Mouse (Mus musculus) spleen, embryonic (tissue): Measurements from ENCODE around the gene Gabpb2.

ENCODE experiments used
- CTCF ChIA-PET: fragments of 350-600 bp; sonication (Branson Sonifier 250); formaldehyde crosslinking; loops from one replicate; lab custom pipeline; 2022; lab: Charles Lee

Gene Gabpb2

DNA sequence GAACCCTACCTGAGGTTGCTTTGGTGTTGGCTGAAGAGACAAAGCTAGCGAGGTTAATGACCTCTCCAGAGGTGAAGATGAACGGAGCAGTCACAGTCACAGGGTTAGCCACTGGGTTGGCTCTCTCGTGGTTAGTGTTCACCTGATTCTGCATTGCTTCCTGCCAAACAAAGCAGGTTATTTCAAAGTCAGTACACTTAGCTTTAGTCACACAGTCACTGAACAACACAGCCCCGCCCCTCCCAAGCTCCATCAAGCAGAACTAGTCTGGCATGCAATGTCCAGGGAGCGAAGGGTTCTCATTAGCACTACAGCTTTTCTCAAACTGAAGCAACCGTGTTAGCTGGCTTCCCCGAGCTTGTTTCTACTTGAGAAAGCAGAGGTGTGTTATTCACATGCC is 17.6 kb downstream of the Gabpb2 start:
- CTCF ChIA-PET: no interaction called here

DNA sequence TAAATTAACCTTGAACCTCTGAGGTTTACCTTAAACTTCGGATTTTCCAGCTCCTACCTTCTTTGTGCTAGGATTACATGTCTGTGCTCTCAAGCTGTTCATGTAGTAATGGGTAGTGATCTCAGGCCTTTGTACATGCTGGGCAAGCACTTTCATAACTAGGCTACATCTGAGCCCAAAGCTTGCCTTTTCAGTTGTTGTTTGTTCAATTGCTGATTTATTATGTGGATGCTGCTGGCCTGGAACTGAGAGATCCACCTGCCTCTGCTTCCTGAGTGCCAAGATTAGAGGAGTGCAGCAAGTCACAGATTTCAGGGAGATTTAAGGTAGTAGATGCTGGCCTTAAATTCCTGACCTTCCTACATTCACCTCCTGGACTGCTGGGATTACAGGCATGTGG is 18.6 kb downstream of the Gabpb2 start:
- CTCF ChIA-PET: no interaction called here

DNA sequence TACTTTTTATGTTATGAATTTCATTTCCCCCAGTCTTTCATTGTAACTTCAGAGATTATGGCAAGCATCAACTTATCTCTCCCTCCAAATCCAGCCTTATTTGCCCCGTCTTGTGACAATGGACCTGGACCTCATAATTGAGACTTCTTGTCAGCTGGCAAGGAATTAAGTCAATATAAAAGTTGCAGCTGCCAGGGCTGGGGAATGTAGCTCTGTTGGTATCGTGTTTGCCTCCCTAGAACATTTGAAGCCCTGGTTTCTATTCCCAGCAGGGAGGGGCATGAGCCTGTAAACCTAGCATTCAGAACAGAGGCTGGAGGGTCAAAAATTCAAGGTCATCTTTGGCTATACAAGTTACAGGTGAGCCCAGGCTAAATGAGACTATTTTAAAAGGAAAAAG is 21.9 kb downstream of the Gabpb2 start:
- CTCF ChIA-PET: no interaction called here

DNA sequence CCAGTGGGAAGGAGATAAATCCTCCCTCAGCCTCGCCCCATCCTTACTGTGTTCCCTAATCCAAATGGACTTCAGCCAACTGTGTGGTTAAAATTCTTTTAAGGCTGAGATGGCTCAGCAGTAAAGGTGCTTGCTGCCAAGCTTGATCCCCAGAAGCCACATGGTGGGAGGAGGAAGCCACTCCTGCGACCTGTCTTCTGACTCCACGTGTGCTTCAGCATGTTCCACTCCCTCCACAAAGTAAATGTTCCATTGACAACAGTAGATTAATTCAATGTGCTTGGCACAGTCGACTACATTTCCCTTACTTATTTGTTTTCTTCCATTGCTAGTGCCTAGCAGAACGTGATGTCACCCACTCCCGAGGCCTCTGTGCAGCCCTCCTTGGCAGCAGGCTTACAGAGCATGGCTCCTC is 23.0 kb downstream of the Gabpb2 start:
- CTCF ChIA-PET: no interaction called here

DNA sequence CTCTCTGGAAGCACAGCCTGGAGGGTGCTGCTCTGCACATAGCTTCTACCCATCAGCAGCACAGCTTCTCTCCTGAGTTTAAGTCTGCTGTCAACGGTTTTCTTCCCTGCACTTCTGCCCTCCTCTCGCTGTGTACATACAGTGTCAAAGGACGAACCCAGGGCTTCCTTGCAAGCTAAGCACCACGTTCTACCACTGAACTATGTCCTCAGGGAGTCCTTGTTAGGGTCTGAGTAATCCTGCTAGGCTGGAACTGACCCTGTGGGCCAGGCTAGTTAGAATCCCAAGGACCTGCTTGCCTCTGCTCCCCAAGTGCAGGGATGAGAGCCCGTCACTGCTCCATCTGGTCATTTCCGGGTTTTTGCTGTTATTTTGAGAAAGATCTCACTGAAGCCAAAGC is 30.8 kb downstream of the Gabpb2 start:
- CTCF ChIA-PET: no interaction called here

DNA sequence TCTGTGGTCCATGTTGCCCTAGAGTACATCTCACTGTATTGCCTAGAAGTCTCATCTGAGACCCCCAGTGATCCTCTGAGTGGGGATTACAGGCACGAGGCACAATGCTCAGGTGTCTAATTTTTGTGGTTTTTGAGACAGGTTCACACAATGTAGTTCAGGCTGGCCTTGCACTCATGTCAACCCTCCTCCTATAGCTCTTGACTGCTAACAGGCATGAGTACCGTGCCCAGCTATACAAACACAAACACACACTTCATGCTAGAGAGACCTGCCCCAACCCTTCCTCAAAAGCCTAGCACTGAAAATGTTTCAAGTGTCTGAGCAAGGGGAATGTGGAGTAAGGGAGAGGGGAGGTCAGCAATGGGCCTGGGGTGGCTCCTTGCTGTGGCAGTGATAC is 31.6 kb downstream of the Gabpb2 start:
- CTCF ChIA-PET: no interaction called here

DNA sequence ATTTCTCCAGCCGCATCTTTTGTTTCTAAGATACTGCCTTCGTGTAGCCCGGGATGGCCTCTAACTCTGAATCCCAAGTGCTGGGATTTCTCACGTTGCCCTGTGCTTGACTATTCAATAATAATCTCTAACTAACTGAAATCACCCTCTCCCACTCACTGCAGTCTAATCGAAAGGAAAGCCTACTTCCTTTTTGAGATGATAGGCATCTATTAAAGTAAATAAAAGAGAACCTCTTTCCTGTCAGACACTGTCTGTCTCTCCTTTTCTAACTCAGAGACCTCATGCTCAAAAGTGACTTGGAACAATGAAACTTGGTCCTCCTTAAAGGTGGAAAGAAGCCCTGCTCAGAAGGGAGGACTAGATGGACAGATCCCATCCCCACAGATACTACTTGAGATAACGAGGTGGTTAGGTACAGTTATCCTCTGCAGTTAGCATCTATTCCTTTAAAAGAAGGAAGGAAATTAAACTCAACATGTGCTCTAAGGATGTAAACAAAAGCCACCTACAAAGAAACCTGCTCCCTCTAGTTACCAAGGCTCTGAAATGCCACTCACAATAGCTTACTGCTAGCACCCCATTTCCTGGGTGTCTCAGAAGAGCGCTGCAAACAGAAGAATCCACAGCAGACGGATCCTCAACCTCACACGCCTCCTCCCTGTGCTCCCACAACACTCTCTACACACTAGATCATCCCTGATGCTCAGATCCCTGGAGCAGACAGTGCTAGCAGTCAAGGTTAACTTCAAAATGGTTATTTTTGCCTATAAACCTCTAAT is 32.7 kb downstream of the Gabpb2 start:
- CTCF ChIA-PET: interaction anchor here (0.6 kb wide), 1 partner anchor 132 kb away, joined by 5 read pairs; no protein-coding TSS in a partner anchor

DNA sequence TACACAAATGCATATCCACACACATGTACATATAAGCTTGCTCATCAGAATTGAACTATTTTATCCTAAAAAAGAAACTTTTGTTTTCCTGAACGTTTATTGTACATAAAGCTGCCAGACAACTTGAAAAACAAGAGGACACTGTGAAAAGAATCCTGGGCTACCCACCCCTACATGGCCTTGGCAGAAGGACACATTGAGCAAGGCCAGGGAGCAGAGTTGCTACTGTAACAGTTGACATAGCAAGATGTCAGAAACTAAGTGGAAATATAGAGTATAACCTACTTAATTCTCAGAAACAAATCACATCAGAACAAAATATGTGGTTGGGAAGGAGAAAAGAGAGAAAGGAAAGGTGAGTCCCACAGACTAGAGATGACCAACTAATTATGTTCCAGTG is 35.9 kb downstream of the Gabpb2 start:
- CTCF ChIA-PET: no interaction called here

DNA sequence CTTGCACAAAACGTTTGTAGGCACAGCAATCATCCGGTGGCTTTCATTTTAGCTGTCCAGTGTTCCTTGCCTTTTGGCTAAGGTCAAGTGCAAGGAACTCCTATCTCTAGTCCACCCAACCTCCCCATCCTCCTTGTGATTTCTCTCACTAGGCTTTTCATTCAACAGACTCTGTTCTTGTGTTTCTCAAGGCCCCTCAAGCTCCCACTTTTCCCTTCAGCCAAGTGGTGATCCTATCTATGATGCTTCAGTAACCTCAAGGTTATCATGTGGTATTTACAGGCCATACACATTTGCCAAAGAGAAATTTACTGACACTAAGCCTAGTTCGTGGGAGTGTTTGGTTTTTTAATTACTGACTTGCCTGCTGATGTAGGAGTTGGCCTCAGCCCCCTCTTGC is 37.8 kb downstream of the Gabpb2 start:
- CTCF ChIA-PET: no interaction called here

DNA sequence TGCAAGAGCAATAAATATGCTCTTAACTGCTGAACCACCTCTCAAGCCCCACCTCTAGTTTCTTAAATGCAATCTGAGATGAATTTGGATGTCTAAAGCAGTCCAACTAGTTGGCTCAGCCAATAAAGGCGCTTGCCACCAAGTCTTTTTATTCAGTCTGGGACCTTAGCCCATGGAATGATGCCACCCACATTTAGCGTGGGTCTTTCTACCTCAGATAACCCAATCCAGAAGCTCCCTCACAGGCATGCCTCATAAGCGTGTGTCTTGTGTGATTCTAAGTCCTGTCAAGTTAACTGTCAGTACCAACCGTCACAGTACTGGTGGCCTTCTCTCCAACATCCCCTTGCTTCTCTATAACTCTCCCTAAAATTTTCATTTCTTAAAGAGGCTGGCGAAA is 38.8 kb downstream of the Gabpb2 start:
- CTCF ChIA-PET: no interaction called here

DNA sequence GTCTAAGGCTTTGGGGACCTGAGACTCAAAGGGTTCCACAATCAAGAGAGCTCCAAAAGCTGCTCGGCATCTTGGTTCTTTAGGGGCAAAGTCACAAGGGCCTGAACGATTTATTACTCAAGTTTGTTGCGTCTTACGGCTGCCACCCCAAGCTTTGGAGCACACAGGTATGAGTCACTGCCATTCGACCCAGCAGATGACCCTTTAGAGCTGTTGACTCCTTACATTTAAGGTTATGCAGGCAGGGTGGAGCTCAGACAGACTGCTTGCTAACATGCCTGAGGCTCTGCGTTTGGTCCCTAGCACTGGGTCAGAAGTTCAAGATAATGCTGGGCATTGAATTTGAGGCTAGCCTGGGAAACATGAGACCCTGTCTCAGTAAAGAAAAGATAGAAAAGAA is 40.1 kb downstream of the Gabpb2 start:
- CTCF ChIA-PET: interaction anchor here (0.8 kb wide), 1 partner anchor 91 kb away, joined by 25 read pairs; no protein-coding TSS in a partner anchor

DNA sequence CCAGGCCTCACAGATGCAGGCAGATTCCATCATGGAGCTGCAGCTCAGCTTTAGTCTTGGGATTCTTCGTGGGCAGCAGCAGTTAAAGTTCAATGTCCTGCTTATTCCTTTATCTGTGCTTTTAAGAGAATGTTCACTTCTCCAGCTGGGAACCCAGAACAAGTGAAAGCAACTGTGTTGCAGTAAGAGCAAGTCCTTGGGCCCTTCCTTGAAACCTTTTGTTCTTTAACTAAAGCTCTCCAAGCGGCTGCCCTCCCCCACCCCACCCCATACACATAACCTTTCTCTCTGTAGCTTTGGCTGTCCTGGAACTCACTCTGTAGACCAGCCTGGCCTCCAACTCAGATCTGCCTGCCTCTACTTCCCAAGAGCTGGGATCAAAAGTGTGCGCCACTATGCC is 41.2 kb downstream of the Gabpb2 start:
- CTCF ChIA-PET: no interaction called here

DNA sequence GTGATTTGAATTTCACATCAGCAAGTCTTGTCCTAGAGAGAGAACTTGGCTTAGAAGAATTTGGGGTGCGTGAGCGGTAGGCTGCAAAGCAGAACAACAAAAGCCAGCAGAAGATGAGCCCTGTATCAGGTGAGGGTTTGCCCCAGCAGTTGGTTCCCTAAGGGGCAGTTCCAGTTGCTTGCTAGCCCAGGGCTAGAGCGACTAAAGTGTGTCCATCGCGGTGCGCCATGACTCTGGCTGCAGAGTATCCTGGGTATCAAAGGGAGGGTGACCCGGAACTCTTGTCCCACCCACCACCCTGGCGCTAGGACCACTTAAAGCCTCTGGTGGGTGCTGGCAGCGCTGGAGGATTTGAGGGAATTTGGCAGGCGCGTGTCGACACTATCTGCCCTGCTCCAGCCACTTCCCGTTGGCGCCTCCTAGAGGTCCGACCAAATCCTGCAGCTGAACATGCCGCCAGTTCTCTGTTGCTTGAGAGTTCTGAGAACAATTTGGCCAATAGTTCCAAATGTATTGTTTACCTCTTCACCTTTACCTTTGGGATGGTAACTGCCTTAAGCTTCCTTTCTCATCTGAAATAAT is 43.6 kb downstream of the Gabpb2 start:
- CTCF ChIA-PET: no interaction called here

DNA sequence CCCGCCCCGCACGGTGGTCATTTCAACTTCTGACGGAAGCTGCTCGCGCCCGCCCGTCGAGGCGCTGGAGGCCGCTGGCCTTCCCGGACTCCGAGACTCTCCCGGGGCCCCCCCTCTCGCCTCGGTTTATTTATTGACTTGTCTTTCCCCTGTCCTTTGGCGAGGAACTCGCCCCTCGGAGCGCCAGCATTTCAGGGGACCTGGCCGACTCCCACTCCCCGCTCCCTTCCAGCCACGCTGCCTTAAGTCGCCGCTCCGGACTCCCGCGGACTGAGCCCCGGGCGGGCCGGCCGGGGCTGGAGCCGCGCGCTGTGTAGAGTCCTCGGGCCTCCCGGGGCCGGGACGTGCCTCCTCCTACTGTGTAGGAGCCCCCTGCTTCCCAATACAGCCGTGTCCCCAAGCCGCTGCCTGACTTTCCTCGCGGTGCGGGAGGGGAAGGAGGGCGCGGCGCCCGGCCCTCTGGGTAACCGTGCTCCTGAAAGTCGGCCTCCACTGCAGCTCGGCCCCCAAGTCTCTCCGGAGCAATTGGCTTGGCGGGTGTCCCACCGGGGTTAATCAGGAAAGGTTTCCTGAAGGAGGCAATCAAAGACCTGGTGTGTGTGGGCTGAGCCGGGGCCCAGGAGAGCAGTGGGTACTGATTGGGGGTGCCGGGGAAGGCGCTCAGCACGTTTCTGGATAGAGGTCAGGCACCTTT is 44.3 kb downstream of the Gabpb2 start:
- CTCF ChIA-PET: interaction anchor here (0.6 kb wide), 2 partner anchors 18 to 32 kb away, joined by 3 read pairs; partner anchors contain the start of gene Tnfaip8l2

DNA sequence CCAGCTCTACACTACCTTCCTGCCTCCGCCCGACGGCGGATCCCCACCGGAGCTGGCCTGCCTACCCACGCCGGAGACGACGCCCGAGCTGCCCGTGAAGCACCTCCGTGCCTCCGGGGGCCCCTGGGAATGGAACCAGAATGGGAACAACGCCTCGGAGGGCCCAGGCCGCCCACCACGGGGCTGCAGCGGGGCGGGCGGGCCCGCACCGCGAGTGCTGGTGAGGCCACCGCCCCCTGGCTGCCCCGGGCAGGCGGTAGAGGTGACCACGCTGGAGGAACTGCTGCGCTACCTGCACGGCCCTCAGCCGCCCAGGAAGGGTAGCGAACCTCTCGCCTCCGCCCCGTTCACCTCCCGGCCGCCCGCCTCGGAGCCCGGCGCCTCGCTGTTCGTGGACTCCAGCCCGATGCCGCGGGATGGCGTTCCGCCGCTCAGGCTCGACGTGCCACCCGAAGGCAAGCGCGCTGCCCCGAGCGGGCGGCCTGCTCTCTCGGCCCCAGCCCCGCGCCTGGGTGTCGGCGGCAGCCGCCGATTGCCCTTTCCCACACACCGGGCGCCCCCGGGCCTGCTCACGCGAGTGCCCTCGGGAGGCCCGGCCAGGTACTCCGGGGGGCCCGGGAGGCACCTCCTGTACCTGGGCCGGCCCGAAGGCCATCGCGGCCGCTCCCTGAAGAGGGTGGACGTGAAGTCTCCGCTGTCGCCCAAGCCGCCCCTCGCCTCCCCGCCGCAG is 45.0 kb downstream of the Gabpb2 start:
- CTCF ChIA-PET: interaction anchor here (0.6 kb wide), 2 partner anchors 18 to 31 kb away, joined by 3 read pairs; partner anchors contain the start of gene Tnfaip8l2

DNA sequence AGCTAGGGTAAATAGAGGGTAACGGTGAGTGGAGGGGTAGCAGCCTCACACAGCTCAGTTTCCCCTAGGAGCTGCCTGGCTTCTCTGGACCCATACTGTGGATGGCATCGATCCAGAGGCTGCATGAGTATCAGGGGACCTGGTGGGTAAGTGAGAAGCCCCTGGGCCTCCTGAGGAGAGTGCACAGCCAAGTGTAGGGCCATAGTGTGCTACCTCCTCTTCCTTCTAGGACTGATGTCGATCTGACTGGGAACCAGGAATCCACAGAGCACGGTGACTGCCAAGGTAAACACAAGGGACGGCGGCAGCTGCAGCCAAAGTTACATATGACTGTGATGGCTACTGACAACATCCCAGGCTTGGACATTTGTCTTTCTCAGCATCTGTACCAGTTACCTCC is 46.6 kb downstream of the Gabpb2 start:
- CTCF ChIA-PET: no interaction called here

DNA sequence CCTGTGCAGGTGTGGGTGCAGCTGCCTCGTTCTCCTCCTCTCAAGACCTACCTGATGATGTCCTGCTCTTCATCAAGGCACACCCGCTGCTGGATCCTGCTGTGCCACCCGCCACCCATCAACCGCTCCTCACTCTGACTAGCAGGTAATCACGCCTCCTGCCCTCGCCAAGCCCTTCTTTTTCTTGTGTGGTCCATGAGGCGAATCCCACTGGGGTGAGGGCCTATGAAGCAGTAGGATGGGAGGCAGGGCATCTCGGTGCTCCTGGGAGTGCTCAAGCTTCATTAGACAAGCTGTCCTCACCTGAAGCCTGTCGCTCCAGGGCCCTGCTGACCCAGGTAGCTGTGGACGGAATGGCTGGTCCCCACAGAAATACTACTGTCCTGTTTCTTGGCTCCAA is 47.7 kb downstream of the Gabpb2 start:
- CTCF ChIA-PET: no interaction called here

DNA sequence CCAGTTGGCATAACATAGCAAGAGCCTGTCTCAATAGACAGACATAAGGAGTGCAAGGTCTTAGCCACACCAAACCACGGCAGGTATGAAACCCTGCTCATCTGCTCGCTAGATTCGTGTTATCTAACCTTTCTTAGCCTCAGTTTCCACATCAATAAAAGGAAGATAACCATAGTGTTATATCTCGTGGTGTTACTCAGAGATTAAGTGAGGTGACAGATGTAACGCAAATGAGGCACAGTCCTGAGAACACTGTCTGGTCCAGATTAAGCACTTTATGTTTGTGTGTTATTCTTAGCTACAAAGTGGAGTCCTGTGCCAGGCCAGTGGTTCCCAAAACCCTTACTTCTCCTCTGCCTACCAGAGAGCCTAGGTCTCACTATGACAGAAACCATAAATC is 52.9 kb downstream of the Gabpb2 start:
- CTCF ChIA-PET: no interaction called here

DNA sequence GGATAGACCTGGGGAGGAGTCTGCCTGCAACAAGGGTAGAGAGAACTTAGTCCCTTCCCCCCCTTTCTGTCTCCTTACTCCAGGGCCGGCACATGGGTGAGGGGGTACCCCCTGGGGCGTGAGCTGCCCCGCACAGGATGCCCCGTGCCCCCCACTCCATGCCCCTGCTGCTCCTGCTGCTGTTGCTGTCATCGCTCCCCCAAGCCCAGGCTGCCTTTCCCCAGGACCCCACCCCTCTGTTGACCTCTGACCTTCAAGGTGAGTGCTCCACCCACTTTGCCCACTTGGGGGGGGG is 53.5 kb downstream of the Gabpb2 start:
- CTCF ChIA-PET: no interaction called here

DNA sequence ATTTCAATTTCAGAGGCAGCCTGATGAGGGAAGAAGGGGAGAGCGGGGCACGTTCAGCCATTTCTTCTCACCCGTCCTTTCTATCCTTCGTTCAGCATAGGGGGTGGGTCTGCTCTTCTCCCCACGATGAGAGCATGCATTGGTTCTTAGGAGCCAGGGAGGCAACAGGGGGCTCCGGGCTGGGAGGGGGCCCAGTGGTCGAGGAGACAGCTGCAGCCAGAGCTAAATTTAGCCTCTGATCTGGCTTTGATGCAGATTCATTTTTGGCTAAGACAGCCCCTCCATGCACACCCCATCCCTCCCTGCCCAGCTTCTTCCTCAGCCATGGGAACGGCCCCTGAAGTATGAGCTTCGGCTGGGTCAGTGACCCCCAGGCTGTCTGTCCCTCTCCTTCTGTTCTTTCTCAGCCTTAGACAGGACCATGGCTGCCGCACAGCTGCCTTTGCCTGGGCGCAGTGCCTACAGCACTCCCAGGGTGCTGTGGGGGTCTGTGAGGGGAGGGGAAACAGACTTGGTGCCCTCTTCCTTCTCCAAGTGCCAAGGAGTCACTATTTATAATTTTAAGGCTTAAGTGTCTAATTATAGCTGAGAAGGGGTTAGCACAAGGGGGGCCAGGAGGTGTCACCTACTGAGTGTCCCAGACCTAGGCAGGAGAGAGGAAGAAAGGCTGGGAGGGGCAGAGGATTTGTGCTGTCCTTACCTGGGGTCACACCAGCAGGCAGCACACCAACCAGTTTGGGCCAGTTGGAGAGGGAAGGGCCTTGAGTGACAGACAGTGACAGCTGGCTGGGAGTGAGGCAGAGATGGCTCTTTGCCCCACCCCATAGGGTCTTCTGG is 54.1 kb downstream of the Gabpb2 start:
- CTCF ChIA-PET: no interaction called here

DNA sequence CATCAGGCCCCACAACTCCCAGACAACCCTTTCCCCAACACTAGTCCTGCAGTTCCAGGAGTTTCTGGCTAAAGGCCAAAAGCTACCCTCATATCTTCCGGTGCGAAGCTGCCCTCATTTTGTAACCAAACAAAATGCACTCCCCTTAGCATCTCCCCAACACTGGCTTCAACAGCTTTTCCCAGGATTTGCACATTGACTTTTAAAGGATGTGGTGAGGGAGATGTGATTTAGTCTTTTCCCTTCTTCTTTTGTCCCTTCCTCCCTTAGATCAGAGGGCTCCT is 55.4 kb downstream of the Gabpb2 start:
- CTCF ChIA-PET: no interaction called here
